Mouse (Mus musculus) right cerebral cortex, adult 18-20 months (tissue): ENCODE results near the gene Tmem8.

Experiments used
- DNase-seq: peaks from one replicate; pipeline ENCODE4 v3.0.0; 2022; ENCODE audit warnings: mixed read lengths

Tmem8 gene

DNA sequence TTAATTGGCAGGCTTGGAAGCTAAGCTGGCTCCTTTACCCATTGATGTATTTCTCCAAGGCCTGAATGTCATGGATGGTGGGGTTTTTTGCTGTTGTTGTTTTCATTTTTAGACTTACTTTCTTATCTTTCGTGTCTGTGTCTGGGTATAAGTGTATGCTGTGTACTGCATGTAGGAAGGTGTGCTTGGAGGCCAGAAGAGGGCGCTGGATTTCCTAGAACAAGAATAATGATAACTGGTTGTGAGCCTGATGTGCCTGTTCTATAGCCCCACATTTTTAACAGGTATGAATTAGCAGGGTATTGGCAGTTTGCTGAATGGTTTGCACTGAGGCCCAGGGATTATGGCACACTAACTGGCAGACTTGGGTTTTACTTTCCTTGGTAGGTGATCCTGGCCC lies 36.0 kb downstream of the Tmem8 start:
- no peak for DNase-seq

DNA sequence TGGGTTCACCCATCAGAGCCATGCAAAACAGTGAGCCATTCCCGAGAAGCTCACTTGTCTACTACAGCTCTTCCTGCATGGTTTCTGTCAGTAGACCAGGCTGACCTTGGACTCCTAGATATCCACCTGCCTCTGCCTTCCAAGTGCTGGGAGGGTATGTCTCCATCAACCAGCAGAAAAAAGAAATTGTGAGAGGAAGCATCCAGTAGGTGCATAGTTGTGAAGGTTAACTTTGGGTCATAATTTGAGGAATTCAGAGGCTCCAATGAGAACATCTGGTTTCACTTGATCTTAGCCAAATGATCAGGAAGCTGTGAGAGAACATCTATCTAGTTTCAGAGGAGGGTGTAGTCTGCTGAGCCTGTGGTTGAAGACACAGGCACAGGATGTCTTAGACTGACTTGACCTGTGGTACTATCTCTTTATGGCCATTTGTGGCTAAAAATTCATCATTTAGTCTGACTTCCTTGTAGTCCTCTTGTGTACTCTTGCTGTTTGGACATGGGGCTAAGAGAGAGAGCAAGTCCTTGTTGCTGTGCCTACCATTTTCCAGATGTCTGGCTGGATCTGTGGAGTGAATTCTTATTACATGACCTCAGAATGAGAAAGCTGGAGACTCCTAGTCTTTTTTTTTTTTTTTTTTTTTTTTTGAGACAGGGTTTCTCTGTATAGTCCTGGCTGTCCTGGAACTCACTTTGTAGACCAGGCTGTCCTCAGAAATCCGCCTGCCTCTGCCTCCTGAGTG lies 39.0 kb downstream of the Tmem8 start:
- DNase-seq, result no peak

DNA sequence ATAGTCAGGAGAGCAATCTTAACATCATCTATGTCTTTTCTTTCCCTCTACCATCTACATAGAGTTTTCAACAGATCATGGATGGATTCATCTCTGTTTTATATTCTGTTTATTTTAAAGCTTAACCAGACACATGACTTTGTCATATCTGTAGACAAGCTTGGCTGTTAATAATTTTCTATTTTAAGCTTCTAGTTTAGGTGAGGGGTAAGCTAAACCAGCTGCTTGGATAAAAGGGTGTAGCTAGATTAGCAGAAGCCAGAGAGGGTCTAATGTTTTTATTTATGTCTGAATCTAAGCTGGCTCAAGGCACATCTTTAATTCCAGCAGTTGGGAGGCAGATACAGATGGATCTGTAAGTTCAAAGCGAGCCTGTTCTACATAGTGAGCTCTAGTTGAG lies 49.6 kb downstream of the Tmem8 start:
- DNase-seq, result no peak

DNA sequence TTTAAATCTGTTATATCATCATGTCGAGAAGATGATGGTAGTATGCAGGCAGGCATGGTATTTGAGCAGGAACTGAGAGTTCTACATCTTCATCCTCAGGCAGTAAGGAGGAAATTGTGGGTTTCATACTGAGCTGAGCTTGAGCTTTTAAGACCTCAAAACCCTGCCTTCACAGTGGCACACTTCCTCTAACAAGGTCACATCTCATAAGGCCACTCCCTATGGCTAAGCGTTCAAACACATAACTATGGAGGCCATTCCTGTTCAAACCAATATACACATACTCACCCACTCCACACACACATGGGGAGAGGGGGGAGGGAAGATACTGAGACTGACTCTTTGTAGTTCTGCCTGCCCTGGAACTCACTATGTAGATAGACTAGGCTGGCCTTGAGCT lies 54.9 kb downstream of the Tmem8 start:
- DNase-seq, result no peak
